Mouse (Mus musculus): ENCODE measurements around the gene Gja5. TPM values are rescaled to one million over a fixed set of nuclear protein-coding genes. Genes with fewer than 3 reads are reported as not detected.

The Gja5 gene
- total RNA-seq, 2 experiments from 2014 or later, result 0.84 to 1.4 TPM

- no peak overlapping the region for H3K4me3 ChIP-seq
- no peak for DNase-seq (ENCODE audit: low spot score in 2 of 2)
- TF ChIP-seq CTCF (conservative IDR thresholded peaks at IDR 0.05), result no peak
Observed at GRCm38 (mm10) chr3:96953489-96954233, 49.2 kb downstream of the Gja5 start.

GRCm38 (mm10) chr3:96960597-96960996 is 56.1 kb downstream of the Gja5 start:
- Histone ChIP-seq H3K4me3 (no peak overlapping the region), H3K27ac (no peak overlapping the region)
- no peak for DNase-seq (ENCODE audit: low spot score in 2 of 2)
- TF ChIP-seq CTCF (conservative IDR thresholded peaks at IDR 0.05), result no peak

More at GRCm38 (mm10) chr3:96953489-96954233, 49.2 kb downstream of the Gja5 start:
- H3K27ac ChIP-seq, result no peak overlapping the region

GRCm38 (mm10) chr3:96963088-96964034 is 58.9 kb downstream of the Gja5 start:
- H3K4me3 ChIP-seq, result no peak overlapping the region
- H3K27ac ChIP-seq, result no peak overlapping the region
- DNase-seq (ENCODE audit: low spot score in 2 of 2), result peak in 1 of 2 experiments; percentile 17
- no peak for TF ChIP-seq CTCF (conservative IDR thresholded peaks at IDR 0.05)

GRCm38 (mm10) chr3:96970986-96971385 is 66.5 kb downstream of the Gja5 start:
- TF ChIP-seq CTCF (conservative IDR thresholded peaks at IDR 0.05), result no peak
- DNase-seq (ENCODE audit: low spot score in 2 of 2), result no peak
- H3K27ac ChIP-seq, result no peak overlapping the region
- H3K4me3 ChIP-seq, result no peak overlapping the region

GRCm38 (mm10) chr3:96974467-96974866 is 70.0 kb downstream of the Gja5 start:
- H3K27ac ChIP-seq, result no peak overlapping the region
- TF ChIP-seq CTCF (conservative IDR thresholded peaks at IDR 0.05), result no peak
- no peak overlapping the region for H3K4me3 ChIP-seq
- DNase-seq (ENCODE audit: low spot score in 2 of 2), result no peak

- Histone ChIP-seq H3K4me3 (no peak overlapping the region), H3K27ac (no peak overlapping the region)
- TF ChIP-seq CTCF (conservative IDR thresholded peaks at IDR 0.05), result no peak
- DNase-seq (ENCODE audit: low spot score in 2 of 2), result no peak
Observed at GRCm38 (mm10) chr3:96975628-96976027, 71.1 kb downstream of the Gja5 start.

GRCm38 (mm10) chr3:96977507-96977906 is 73.0 kb downstream of the Gja5 start:
- DNase-seq (ENCODE audit: low spot score in 2 of 2), result no peak
- Histone ChIP-seq H3K4me3 (no peak overlapping the region), H3K27ac (no peak overlapping the region)
- TF ChIP-seq CTCF (conservative IDR thresholded peaks at IDR 0.05), result no peak

- no peak for TF ChIP-seq CTCF (conservative IDR thresholded peaks at IDR 0.05)
- H3K4me3 ChIP-seq, result no peak overlapping the region
- DNase-seq (ENCODE audit: low spot score in 2 of 2), result no peak
- H3K27ac ChIP-seq, result no peak overlapping the region
Observed at GRCm38 (mm10) chr3:96978469-96978868, 74.0 kb downstream of the Gja5 start.

- no peak for TF ChIP-seq CTCF (conservative IDR thresholded peaks at IDR 0.05)
- no peak overlapping the region for H3K27ac ChIP-seq
- no peak for DNase-seq (ENCODE audit: low spot score in 2 of 2)
Observed at GRCm38 (mm10) chr3:96979020-96979419, 74.5 kb downstream of the Gja5 start.

GRCm38 (mm10) chr3:96981833-96982232 is 77.3 kb downstream of the Gja5 start:
- H3K4me3 ChIP-seq, result no peak overlapping the region
- no peak for DNase-seq (ENCODE audit: low spot score in 2 of 2)
- no peak for TF ChIP-seq CTCF (conservative IDR thresholded peaks at IDR 0.05)
- H3K27ac ChIP-seq, result no peak overlapping the region

More at GRCm38 (mm10) chr3:96979020-96979419, 74.5 kb downstream of the Gja5 start:
- H3K4me3 ChIP-seq, result no peak overlapping the region

GRCm38 (mm10) chr3:96982666-96983065 is 78.2 kb downstream of the Gja5 start:
- TF ChIP-seq CTCF (conservative IDR thresholded peaks at IDR 0.05), result no peak
- Histone ChIP-seq H3K27ac (no peak overlapping the region), H3K4me3 (no peak overlapping the region)
- no peak for DNase-seq (ENCODE audit: low spot score in 2 of 2)

GRCm38 (mm10) chr3:96992526-96992925 is 88.0 kb downstream of the Gja5 start:
- TF ChIP-seq CTCF (conservative IDR thresholded peaks at IDR 0.05), result no peak

GRCm38 (mm10) chr3:96997770-96998169 is 93.3 kb downstream of the Gja5 start:
- no peak overlapping the region for H3K4me3 ChIP-seq
- no peak for DNase-seq (ENCODE audit: low spot score in 2 of 2)
- no peak for TF ChIP-seq CTCF (conservative IDR thresholded peaks at IDR 0.05)
- H3K27ac ChIP-seq, result no peak overlapping the region

More at GRCm38 (mm10) chr3:96992526-96992925, 88.0 kb downstream of the Gja5 start:
- Histone ChIP-seq H3K4me3 (no peak overlapping the region), H3K27ac (no peak overlapping the region)
- DNase-seq (ENCODE audit: low spot score in 2 of 2), result no peak
